Mouse (Mus musculus): ENCODE data around the gene Ppp2r5c.
A peak's percentile ranks its signal among the peaks of the same experiment; 100 is the strongest.

The Ppp2r5c gene

DNA sequence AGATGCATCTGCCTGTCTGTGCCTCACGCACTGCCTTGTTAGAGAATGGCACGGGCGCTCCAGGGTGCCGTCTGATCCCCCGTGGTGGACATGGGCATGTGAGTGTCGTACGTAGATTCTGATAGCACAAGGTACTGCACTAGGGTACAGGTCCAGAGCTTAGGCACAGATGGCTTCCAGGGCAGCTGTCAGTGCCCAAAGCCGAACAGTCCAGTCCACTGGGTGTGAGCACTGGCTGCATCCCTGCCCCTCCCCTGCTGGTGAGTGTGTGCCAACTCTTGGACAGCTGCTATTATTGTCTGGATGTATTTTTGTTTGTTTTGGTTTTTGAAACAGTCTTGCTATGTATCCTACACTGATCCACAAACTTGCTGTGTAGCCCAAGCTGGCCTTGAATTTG, 68.8 kb downstream of the Ppp2r5c start:
- no peak for DNase-seq

DNA sequence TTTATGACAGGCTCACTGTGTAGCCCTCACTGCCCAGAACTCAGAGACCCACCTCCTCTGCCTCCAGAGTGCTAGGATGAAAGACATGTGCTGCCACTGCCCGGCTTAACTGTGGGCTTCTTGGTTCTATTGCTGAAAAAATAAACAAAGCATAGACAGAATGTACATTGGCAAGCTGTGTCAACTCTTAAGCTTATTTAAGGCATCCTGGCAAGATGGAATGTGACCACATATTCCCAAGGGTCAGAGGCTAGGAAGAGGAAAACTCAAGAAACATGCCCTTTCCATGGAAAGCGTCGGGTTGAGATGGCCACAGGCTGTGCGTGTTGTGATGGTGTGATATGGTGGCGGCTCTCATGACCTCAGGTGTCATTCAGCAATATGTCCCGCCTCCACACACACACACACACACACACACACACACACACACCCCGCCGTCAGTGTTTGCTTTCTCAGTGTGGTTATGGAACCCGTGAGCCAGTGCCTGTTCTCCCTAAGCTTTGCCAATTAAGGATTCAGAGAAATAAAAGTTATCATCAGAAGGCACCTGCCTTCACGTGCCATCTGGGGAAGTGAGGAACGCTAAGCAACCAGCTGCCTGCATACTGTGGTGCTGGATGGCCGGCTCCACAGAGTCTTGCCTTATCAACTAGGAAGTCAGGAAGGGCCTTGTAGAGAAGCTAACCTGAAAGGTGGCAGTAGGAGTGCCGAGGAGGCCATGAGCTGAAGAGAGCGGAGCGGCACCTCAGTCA, 73.5 kb downstream of the Ppp2r5c start:
- DNase-seq, result no peak

DNA sequence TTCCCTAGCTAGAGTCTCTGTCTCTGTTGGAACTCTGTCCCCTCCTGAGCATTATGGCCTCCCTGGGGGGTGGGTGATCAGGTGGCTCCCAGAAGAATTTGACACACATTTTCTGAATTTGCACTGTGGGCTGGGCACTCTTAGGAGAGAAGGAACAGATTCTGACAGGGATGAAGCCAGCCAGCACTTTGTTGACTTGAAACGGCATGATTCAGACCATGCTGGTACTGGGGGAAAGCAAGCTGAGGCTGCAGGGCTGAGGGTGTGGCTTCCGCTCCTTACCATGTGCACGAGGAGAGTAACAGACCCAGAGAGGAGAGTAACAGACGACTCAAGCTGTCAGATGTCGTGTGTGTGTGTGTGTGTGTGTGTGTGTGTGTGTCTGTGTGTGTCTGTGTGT, 76.6 kb downstream of the Ppp2r5c start:
- no peak for DNase-seq

DNA sequence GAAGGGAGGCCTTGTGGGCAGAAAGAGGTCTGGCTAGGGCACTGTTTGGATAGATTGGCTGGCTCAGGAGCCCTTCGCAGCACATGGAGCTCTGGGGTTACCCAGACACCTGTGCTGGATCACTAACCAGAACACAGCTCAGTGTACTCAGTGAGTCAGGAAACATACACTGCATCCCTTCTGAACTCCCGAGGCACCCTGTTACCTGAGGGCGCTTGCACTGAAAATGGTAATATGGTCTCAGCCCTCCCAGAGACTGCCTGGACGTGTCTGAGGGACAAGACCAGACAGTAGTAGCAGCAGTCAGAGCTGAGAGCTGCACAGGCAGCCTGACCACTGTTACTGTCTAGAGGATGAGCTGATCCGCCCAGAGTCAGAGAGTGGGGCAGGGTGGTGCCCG, 85.8 kb downstream of the Ppp2r5c start:
- DNase-seq, result no peak

DNA sequence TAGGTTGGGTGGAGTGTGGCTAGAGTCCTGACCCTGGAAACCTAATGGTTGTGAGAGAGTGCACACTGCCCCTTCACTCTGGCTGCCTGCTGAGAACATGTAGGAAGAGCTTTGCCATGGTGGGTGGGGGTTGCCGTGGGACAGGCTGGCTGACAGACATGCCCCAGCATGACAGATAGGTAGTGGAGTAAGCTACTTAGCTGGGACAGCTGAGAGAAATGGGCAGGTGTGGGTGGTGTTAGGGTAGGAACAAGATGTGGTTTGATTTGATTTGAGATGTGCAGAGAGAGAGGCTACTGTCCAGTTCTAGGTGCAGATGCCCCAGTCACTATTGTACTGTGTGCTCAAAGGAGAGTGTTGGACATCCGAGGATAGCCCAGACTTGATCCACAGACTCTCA, 86.2 kb downstream of the Ppp2r5c start:
- no peak for DNase-seq

DNA sequence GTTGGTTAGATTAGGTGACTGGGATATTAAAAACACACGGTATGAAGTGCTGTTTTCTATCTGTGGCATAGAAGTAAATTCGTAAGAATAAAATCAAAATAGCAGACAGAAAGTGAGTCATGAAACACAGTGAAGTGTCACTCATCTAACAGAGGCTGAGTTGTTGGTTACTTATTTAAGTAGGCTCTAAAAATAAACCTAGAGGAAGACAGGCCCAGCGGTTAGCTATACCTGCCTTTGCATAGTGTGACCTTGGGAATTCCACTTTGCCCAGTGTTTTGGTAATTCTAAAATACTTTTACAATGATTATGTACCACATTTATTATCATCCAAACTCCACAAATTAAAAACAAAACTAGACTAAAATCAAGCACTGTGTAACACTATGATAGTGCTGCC, 86.9 kb downstream of the Ppp2r5c start:
- no peak for DNase-seq

DNA sequence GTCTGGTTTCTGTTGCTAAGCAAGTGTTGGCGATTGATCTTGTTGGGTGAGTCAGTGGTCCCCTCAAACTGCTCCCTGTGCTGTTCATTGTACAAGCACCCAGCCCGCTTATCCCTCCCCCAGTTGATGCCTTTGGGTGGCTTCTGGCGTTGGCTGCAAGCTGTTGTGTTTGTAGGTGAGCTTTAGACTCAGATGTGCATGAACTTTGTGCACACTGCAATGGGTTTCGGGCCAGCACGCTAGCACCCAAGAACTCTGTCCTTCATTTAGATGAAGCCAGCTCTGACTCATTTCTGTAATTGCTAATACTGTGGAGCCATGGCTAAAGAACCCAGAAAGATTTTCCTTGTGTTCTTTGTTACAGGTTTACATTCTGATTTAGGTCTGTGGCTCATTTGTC, 88.4 kb downstream of the Ppp2r5c start:
- DNase-seq, result peak; percentile 52

DNA sequence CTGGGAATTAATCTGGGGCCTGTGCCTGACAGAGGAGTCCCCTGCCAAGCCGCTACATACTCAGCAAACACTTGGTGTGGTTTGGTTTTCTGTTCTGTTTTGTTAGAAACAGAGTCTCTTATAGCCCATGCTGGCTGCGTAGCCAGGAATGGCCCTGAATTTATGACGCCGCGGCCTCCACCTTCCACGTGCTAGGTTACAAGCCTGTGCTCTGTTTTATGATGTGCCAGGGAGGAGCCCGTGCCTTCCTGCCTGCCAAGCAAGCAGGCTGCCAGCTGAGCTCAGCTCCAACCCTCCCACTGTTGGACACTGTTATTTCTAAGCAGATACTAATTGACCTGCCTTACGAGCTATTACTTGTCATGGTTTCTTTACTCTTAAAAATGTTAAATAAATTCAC, 90.8 kb downstream of the Ppp2r5c start:
- DNase-seq, result peak; percentile 28

DNA sequence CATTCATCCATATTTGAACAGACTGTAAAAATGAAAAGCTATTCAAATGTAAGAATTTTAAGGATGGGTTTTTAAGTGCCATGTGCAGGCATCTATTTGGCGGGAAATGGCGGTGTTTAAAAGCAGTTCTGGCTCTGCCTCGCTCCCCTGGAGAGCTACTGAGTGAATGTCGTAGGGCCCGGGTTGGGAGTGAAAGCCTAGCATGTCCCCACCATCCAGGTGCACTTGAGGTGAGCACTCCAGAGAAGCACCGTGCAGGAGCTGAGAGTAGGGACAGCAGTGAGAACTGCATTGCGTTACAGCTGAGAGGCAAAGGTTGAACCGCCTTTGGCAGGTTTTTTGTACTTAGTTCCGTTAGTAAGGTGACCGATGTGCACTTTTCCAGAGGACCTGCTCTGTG, 92.4 kb downstream of the Ppp2r5c start:
- DNase-seq, result no peak

DNA sequence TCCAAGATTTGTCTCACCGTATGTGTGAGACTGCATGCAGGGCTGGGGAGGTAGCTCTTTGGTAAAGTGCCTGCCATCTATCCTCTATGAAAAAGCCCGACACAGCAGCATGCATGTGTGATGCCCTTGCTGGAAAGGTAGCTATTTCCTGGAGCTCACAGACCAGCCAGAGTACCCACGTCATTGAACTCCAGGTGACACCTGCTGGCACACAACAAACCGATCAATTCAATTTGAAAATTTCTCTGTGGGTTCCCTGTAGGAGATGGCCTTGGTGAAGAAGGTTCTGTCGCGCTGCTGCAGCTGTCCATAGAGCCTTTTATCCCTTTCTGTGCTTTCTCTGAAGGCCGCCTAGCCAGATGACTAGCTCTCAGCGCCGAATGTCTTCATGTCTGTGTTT, 92.9 kb downstream of the Ppp2r5c start:
- DNase-seq, result peak; percentile 25

DNA sequence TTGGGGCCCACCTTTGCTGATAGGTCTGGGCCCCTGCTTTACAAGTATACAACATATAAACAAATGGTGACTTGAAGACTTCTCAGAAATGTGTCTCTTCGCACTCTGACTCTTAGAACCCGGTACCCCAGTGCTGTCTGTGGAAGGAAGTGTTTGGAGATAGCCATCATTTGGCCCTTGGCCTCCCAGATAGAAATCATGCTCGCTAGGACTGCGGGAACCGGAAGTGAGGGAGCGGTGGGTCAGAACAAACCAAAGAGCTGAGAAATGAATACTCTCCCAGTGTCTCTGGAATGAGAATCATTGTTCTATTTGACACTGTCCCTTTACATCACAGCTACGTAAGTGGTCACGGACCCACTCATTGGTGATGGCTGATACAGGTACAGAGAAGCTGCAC, 93.4 kb downstream of the Ppp2r5c start:
- peak; percentile 26 for DNase-seq

DNA sequence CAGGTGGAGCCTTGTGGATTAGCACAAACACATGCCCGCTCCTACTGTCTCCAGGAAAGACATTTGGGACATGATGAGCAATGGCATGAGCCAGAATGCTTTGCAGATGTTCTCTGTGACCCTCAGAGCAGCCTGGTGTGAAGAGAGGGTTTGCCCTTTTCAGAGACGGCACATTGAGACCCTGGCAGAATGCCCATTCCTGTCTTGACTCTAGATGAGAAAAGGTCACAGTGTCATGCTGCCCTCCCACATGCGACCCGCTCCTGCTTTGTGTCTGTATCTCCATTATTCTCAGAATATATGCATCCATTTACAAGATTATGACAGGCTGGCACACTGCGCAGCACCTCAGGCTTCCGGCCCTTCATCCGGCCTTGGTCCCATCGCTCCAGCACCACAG, 94.1 kb downstream of the Ppp2r5c start:
- DNase-seq, result no peak

DNA sequence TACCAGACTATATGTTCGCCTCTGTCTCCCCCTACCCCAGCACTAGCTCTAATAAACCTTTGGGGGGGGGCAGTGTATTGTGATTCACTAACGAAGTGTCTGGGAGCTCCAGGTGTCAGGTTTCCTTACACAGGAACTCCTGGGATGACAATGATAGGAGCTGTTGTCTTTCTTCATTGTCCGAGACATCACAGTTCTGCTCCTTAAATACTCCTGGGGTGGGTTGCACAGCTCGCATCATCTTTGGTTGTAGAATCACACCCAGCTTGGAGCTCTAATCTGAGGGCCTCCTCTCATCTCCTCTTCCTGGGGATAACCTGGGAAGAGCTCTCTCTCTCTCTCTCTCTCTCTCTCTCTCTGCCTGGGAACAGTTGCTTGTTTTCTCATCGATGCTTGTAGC, 94.6 kb downstream of the Ppp2r5c start:
- no peak for DNase-seq

DNA sequence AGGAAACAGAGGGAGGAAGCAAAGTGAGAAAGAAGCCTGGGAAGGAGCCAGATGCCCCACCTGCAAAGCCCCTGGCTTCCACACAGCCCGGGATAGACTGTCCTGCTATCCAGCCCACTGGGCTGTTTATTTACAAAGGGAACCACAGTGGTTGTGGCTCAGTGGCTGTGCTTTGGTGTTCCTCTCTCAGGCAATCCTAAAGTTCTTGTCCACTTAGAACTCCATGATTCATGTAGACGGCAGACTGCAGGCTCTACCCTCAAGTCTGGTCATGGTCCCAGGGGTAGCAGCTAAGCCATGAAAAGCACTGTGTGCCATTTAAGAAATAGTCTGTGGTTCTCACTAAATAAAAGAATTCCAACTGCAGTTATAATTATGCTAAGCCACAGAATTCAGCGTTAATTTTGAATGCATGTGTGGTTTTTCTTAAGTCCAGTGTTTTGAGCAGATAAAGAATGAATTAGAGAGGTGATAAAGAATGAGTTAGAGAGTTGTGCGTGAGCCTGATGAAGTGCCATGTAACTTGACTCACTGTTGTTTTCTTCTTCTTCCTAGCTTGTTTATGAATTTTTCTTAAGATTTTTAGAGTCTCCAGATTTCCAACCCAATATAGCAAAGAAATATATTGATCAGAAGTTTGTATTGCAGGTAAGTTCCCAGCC, 98.3 kb downstream of the Ppp2r5c start:
- DNase-seq, result no peak

DNA sequence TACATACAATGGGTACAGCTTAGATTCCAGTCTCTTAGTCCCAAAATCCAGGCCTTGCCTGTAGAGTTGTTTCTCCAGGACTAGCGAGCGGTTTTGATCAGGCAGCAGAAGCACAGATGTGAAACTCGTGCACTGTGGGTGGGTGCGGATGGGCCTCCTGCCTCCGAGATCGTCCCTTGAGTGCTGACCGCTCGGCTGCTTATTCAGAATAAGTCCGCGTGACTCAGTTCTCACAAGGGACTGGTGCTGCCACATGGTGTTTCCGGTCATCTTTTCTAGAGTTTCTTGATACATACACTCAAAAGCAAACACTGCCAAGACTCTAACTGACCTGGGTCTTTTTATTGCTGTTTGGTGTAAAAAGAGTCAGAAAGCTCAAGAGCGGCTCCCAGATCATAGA, 100.7 kb downstream of the Ppp2r5c start:
- no peak for DNase-seq

DNA sequence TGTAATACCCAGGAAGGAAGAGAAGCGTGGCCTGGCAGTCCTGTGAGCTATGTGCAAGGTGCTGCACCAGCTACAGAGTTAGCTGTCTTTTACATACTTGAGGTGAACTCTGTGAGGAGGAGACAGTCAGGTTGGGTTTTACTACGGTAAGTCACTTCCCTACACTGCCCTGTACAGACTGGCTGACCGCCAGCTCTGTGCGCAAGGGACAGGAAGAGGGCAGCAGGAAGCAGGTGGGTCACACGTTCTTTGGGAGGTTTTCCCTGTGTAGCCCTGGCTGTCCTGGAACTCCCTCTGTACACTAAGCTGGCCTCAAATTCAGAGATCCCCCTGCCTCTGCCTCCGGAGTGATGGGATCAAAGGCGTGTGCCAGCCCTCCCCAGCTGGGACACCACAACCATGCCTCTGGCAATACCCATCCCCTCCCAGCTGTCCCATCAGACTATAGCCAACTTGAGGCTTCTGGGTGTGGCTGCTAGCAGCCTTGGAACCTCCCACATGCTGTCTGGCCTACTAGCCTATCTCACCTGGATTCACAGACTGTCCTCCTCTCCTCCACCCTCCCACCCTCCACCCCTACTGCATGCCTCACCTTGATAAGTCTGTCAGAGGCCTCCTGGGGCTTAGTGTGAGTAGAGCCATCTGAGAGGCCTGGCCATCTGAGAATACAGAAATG, 102.7 kb downstream of the Ppp2r5c start:
- no peak for DNase-seq

DNA sequence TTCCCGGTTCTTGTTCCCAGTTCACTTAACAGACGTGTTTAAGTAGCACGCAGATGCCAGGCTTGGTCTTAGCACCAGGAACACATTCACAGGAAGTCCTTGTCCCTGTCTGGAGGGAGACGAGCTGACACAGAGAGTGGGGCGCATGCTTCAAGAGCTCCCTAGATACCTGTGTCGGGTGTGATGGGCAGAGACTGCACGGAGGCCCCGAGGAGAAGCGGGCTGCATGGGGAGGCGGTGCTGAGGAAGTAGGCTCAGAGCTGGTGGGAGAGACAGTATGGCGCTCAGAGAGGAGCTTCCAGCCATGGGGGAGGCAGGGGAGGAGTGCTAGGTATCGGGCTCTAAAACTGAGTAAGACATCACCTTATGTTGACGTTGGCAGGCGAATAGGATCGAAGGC, 103.4 kb downstream of the Ppp2r5c start:
- no peak for DNase-seq

DNA sequence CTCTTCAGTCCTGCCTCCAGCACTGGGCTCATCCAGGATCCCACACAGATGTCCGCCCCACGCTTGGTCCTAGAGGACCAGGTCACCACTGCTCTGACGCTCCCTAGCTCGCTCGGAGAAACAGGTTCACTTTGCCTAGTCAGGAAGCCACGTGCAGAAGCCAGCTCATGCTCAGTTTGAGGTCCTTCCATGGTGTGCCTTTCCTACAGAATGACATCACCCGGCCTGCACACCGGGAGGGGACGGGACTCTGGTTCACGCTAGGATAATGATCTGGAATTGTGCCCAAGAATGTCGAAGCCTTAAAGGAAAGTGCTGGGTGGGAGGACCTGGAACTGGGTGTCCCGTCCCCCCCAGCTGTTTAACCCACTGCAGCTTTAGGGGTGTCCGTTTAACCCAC, 105.2 kb downstream of the Ppp2r5c start:
- DNase-seq, result no peak

DNA sequence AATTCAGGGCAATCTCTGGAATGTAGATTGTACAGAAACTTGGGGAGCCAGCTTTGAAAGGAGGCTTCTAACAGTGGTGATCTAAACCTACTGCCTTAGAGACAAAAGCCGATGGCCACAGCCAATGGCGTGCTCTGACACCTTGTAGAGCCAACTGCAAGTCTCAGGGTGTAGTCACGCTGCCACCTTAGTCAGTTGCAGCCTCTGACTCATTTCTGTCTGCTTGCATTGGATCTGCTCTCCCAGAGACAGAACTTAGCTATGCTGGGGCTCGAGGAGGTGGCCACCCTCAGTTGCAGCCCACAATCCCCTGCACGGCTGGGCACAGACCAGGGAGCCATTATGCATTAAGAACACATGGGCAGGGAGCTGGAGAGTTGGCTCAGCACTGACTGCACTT, 106.4 kb downstream of the Ppp2r5c start:
- DNase-seq, result no peak

DNA sequence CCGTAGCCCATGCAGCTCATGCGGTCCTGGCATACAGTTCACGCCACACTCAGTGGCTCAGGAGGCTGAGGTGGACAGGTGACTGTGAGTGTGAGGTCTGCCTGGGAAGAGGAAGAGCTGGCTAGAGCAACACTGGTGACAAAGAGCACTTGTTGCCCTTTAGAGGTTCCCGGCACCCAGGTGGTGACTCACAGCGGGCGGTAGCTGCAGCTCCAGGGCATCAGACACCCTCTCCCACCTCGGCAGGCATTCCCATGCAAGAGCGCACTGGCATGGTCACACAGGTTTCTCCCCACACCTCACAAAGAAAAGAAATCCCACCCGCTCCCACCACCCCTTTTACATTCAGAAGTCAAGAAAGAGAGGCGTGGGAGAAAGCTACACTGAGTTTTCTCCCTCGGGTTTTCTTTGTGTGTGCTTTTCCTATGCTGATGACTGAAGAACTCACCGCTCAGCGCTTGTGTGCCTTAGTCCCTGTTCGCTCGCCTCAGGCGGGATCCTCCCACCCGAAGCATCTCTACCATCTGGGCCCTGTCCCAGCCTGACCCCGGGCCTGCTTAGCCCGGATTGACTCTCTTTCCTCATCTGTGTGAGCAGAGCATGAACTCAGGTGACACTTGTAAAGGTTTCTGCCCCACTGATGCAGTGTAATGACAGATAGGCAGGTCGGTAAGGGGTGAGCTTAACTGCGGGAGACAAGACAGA, 108.8 kb downstream of the Ppp2r5c start:
- no peak for DNase-seq

DNA sequence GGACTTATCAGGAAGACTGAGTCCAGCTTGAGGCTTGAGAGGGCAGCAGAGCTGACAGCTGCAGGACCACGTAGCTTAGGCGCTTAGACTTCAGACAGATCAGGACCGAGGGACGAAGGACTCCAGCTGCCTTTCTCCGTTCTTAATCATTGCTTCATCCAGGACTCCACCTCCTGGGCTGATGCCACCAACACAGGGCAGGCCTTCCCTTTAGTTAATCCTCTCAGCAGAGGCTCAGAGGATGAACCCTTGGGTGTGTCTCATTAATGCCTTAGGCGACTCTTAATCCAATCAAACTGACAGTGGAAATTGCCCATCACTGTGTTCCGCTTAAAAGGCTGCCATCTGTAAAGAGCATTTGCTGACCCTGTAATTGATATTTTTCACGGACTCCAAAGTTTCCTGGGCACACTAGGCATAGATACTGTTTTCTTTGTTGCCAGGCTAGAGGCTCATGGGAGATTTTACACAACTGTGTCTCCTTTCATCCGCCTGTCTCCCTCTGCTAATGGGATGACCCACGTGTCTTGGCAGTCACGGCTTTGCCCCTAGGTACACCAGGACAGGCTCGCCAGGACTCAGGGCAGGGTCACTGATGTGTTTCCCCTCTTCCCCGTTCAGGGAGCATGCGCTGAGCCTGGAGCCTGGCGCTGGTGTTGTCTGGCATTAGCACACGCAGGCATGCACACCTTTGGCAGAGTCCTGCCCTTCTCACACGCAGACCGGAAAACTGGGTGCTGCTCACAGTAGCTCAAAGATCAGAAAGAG, 110.1 kb downstream of the Ppp2r5c start:
- DNase-seq, result no peak

DNA sequence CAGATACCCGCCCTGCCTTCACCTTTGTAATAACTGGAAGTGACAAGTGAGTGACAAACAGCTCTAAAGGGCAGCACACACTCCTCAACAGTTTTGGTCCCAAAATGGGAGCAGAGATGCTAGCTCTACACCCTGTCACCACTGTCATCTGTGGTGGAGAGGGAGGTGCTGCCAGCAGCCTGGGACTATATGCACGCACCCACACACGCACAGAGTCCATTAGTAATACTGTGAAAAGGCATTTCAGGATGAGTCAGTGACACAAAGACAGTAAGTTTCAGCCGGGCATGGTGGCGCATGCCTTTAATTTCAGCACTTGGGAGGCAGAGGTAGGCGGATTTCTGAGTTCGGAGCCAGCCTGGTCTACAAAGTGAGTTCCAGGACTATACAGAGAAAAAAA, 111.3 kb downstream of the Ppp2r5c start:
- no peak for DNase-seq

DNA sequence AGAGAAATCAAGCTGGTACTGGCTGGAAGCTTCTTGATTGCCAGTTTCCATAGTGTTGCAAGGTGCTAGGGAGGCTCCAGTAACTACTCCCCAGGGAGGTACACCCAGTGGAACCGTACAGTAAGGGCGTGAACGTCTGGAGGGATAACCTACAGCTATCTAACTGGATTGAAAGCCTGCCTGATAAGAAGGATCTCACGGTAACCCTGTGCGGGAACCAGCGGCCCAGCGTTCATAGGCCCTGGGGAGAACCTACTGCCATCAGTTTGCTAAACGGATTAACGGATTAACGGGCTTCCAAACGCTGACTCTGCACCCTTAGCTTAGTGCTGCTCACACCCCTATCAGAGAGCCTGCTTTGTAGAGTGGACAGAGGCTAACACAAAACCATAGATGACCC, 116.5 kb downstream of the Ppp2r5c start:
- no peak for DNase-seq

All from kidney, adult 9 months (tissue).